Mouse (Mus musculus) layer of hippocampus, adult 2 months (tissue): ENCODE measurements around the gene B3galt1. TPM values are rescaled to one million over a fixed set of nuclear protein-coding genes. Genes with fewer than 3 reads are reported as not detected.
A peak's percentile ranks its signal among the peaks of the same experiment; 100 is the strongest.

Source experiments
- DNase-seq, 2 experiments: peaks; one replicate each; pipeline ENCODE4 v3.0.0; 2022; ENCODE audit warnings: low spot score in 2 of 2
- H3K27ac ChIP-seq: fragments of 200-600 bp; 2 replicates; pipeline ENCODE4 v1.8.1; 2022
- H3K4me3 ChIP-seq: fragments of 200-600 bp; 2 replicates; pipeline ENCODE4 v1.8.1; 2022; ENCODE audit warnings: mild to moderate bottlenecking
- CTCF ChIP-seq: fragments of 200-600 bp; conservative IDR thresholded peaks from 2 replicates; pipeline ENCODE4 v1.8.1; 2022; ENCODE audit warnings: antibody characterized with exemption, mild to moderate bottlenecking, moderate library complexity
- total RNA-seq, 2 experiments: library from RNA; stranded (reverse); gene quantifications; 2 replicates each; pipeline ENCODE4 v1.2.3; 2021

B3galt1 gene
- total RNA-seq, 2 experiments from 2014 or later: 79.7 to 80.5 TPM

DNA sequence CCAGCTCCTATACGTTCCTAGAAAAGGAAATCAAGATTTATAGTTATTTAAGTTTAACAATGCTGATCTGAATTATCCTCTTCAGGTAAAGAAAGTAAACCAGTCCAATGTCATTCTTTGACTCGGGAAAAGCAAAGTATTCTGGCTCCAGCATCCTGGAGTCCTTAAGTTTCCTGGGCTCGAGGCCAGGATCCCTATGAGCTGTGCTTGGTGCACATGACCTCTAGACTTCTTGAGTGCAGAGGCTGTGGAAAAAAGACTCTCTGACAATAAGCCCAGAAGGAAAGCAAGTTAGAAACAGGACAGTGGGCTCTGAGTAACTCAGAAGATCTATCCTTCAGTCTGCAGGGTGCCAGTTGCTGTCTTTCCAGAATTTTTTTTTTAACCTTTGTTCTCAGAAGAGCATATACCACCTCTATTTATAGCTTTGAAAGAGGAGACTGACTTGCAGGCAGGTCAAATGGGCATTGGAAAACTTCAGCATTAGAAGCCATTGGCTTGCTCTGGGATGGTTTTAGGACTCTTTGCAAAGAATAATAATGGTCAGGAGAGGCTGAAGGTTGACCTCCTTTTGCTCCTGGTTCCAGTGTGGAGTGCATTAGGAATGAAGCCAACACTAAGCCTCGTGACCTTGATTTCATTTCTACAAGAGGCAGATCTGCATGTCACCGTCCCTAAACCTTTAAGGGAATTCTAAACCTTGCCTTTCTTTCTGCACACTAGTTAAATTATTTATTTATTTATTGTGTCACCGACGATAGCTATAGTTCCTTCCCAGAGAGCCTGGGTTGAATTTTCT, 26.4 kb downstream of the B3galt1 start:
- DNase-seq: peak in 1 of 2 experiments; percentile 3
- Histone ChIP-seq H3K27ac (peak overlapping the region; percentile 56), H3K4me3 (no peak overlapping the region)
- no peak for TF ChIP-seq CTCF

DNA sequence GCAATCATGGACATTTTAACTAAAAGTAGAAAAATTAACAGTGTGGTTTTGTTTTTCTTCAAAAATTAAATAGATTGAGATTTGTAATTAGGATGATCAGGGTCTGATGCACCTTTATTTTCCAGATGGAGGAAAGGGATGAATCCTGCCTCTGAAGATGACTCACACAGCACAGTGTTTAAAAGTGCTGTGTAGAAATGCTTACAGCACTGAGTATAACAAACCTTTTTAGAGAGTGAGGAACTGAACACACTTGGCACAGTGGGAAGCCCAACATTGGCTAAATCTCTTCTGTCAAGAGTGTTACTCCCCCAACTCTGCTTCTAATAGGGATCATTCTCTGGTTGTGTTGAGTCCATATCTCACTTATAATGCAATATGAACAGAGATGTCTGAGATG, 57.2 kb downstream of the B3galt1 start:
- no peak for DNase-seq
- TF ChIP-seq CTCF: no peak
- no peak overlapping the region for H3K4me3 ChIP-seq
- H3K27ac ChIP-seq: no peak overlapping the region

DNA sequence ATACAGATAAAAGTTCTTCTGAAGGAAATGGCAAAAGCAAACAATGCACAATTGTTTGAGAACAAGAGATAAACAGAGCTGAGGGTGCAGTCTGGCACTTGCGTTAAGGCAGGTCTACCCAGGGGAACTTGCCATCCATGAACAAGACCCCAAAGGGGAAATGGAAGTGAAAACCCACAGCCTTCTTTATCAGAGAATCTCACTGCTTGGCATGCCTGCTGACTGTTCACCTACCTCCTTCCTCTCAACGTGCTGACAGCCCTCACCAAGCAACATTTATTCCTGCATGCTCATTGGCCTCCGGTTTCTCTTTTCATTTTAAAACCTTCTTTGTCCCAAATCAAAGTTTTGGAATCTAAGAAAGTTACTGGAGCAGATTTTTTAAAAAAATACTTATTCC, 62.0 kb downstream of the B3galt1 start:
- TF ChIP-seq CTCF: no peak
- peak overlapping the region; percentile 37; the same call in 1 of the 2 replicates for H3K27ac ChIP-seq
- no peak for DNase-seq
- no peak overlapping the region for H3K4me3 ChIP-seq

DNA sequence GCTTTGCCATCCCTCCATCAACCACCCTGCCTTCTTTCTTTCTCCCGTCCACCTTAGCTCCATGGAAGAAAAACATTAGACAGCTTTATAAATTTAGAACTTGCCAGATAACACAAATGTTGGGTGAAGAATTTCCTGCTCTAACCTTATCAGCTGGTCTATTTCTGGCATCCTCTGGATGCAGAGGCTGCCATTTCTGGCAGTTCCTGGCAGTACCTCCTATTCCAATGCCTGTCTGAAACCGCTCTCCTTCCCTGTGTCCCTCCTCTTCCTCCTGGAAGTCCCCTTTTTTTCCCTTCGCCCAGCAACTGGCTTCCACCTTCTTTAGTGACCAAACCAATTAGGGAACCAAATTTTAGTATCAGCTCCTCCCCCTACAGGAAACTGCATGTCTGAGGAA, 62.6 kb downstream of the B3galt1 start:
- Histone ChIP-seq H3K4me3 (no peak overlapping the region), H3K27ac (no peak overlapping the region)
- no peak for DNase-seq
- no peak for TF ChIP-seq CTCF

DNA sequence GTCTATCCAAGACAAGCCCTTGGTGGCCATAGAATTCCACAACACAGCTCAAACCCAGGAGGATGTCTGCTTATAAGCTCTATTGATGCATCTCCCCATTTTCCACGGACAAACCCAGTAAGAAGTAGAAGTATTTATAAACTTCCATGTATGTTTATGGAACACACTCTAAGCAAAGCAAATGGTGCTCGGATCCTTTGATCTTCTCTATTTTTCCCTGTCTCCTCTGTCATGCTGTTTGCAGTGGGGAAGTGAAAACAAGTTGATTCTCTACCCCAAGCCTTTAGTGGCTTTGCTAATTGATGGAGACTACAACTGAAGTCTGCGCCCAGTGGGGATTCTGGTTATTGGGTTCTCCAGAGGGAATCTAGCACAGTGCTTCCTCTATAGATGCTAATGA, 89.2 kb downstream of the B3galt1 start:
- no peak for DNase-seq
- Histone ChIP-seq H3K4me3 (no peak overlapping the region), H3K27ac (no peak overlapping the region)
- TF ChIP-seq CTCF: no peak

DNA sequence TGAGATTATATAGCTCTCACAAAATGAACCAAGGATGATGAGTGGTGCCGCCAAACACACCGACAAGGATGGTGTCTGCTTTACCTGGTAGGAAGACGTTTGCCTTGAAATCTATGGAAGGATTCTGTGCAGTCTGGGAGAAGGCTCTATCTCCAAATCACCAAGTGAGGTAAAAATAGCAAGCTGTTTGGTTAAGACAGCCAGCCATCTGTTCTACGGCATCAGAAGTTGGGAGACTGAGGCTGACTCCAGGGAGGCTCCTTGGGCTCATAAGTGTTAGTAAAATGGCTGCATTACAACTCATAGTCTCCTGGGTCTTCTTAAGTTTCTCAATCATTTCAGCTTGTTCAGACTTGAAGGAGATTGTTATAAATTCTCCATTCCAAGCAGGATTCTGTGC, 91.7 kb downstream of the B3galt1 start:
- H3K27ac ChIP-seq: peak overlapping the region; percentile 0; the same call in 1 of the 2 replicates

DNA sequence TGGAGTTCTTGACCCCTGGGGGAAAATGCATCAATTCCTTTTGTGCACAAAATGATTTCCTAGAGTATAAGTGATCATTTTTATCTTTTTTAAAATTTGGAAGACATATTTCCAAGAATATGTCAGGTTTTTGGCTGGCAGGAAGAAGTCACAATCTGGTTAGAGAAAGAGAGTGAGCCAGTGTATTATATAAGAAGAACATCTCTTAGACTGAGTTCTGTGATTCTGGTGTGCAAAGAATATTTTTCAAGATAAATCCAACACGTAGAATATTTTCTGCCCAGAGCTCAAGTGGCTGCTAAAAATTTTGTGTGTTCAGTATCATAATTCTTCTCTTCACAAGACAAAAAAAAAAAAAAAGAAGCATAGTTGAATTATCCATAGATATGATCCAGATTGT, 92.4 kb downstream of the B3galt1 start:
- Histone ChIP-seq H3K4me3 (no peak overlapping the region), H3K27ac (peak overlapping the region; percentile 0; the same call in 1 of the 2 replicates)
- no peak for DNase-seq
- TF ChIP-seq CTCF: no peak

More for the DNA sequence above, 91.7 kb downstream of the B3galt1 start:
- DNase-seq: peak in 1 of 2 experiments; percentile 17
- no peak for TF ChIP-seq CTCF
- H3K4me3 ChIP-seq: no peak overlapping the region

DNA sequence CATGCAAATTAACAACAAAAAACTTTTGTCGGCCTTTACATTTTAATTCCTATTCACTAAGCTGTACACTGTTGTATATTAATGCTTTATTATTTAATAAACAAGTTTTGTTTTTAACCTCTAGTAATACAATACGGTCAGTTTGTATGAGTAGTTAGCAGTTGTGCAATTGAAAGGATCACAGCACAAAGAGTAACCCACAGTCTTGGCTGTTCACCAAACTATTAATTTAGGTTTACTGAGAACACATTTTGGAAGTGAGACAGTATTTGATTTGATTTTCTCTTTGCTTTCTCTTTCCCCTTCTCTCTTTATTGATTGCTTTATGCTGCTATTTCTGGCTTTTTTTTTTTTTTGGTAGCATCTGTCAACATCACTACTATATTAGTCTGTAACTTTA, 106.0 kb downstream of the B3galt1 start:
- H3K27ac ChIP-seq: no peak overlapping the region; the same call in 1 of the 2 replicates
- no peak overlapping the region for H3K4me3 ChIP-seq
- TF ChIP-seq CTCF: no peak
- DNase-seq: no peak

DNA sequence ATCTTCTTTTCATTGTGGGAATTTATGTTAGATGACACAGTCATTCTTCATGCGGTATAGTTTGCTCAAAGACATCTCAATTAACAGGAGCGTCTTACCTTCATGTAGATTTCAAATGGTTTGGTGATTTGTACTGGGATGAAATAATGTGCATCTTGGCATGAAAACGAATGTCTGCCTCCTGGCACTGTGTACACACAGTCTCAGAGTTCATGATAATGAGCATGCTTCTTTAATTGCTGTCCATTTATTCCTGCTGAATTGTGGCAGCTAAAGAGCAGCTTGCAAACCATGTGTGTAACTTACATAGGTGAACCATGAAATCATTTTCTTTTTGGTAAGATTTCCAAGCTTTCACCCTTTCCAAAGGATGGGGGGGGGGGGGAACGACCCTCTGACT, 112.0 kb downstream of the B3galt1 start:
- no peak for DNase-seq

DNA sequence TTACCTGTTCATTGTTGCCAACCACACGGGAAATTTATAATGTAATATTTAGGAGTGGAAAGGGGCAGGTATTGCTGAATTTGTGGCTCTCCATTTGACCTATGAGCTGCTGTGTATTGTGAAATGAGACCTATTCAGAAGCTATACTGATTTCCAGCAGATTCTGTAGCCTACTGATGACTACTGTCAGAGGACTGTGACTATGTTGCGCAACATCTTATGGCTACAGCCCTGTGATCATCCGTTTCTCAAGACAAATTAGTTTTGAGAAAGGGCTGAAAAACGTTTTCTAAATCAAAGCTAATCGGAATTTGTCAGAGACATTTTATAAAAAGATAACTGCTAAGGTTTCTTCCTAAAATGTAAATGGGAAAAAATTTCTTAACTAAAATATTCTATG, 158.6 kb downstream of the B3galt1 start:
- no peak overlapping the region for H3K27ac ChIP-seq
- DNase-seq: no peak
- TF ChIP-seq CTCF: no peak
- H3K4me3 ChIP-seq: no peak overlapping the region

More for the DNA sequence above, 112.0 kb downstream of the B3galt1 start:
- no peak for TF ChIP-seq CTCF
- Histone ChIP-seq H3K4me3 (no peak overlapping the region), H3K27ac (no peak overlapping the region)

DNA sequence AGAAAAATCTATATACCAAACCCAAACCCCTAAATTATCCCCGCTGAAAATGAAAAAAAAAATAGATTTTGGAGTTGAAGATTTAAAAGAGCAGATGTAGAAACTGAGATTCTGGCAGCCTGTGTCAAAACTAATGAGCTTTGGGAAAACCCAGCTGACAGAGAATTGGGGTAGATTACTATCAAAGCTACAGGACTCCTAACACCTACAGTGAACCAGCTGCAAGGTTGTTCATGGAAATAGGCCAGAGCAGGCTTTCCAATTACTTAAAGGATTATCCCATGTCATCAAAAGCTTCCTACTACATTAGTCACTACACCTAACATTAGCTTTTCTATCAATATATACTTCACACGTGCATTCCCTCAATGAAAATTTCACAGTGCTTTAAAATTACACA, 165.1 kb downstream of the B3galt1 start:
- Histone ChIP-seq H3K27ac (peak overlapping the region; percentile 32; the same call in 1 of the 2 replicates), H3K4me3 (no peak overlapping the region)
- no peak for TF ChIP-seq CTCF
- DNase-seq: no peak

DNA sequence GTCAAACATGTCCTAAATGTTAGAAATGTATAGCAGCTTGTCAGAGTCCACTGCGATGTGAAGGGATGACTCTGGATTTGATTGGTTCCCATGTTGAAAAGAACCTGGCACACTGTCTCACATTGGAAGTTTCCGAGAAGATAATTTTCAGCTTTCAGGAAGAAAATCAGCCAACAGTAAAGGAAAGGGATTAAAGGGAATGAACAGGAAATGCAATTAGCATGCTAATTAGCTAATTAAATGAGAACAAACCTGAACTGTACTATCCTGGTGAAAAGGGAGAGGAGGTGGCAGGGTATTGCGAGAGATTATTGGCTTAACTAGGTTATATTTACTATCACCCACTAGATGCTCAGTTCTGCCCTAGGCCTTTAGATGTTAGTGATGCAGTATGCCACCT, 185.9 kb downstream of the B3galt1 start:
- Histone ChIP-seq H3K4me3 (no peak overlapping the region), H3K27ac (peak overlapping the region; percentile 41)
- no peak for DNase-seq
- TF ChIP-seq CTCF: no peak

DNA sequence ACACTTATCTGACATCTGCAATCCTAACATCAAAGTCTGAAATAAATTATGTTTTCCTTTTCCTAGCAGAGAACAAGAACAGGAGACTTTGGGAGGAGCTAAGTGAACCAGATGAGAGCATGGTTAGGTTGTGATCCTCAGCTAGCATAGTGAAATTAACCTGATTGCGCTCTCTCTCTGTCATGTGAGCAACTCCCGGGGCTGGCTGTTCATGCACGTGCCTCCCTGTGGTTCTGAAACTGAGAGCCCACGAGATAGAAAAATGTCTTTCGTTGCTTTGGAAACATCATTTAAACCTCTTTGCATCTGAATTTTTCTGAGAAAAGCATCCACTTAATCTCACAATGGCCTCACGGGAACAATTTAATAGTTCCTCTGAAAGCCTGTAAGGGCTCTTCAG, 190.8 kb downstream of the B3galt1 start:
- no peak for TF ChIP-seq CTCF
- Histone ChIP-seq H3K27ac (no peak overlapping the region), H3K4me3 (no peak overlapping the region)
- no peak for DNase-seq

DNA sequence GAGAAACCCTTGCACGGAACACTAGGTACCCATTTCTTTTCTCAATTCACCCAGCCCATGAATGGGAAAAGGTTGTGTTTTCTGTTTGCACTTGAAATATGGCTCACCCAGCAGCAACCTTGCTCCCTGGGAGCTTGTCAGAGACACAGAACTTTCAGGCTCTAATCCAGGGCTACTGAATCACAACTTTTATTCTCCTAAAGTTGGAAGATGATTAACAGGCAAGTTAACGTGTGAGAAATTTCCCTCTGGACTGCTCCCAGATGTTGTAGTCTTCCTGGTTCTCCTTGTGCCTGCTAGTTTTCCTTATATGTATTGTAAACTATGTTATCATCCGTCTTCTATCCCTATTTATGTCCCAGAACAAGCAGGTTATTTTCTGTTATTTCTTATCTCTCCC, 221.9 kb downstream of the B3galt1 start:
- peak overlapping the region; percentile 46; the same call in 1 of the 2 replicates for H3K27ac ChIP-seq
- no peak for TF ChIP-seq CTCF
- no peak overlapping the region for H3K4me3 ChIP-seq
- DNase-seq: no peak

DNA sequence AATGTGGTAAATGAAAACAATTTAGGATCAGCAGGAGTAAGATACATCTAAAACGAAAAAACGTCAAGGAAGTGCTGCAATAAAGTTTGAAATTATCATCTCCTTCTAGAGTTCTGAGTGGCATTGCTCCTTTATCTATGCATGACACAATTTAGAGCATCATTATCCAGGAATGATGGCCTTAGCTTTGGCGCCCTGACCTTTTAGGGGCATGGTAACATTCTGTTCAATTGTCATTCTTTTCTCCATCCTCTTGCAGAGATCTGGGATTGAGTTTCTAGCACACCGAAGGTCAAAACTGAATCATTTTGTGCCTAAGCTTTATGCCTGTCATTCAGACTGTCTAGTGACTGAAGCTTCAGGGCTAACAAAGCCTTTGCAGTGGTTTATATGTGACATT, 231.9 kb downstream of the B3galt1 start:
- Histone ChIP-seq H3K4me3 (no peak overlapping the region), H3K27ac (no peak overlapping the region)
- TF ChIP-seq CTCF: no peak
- DNase-seq: no peak
